Mouse (Mus musculus) adrenal gland, adult 8-10 months (tissue): ENCODE results near the gene Birc5. TPM values are rescaled to one million over a fixed set of nuclear protein-coding genes. Genes with fewer than 3 reads are reported as not detected.

Experiments
- DNase-seq: peaks from one replicate; pipeline ENCODE4 v3.0.0; 2022
- total RNA-seq, 4 experiments: library from RNA; stranded (reverse); gene quantifications; 2 replicates each; pipeline ENCODE4 v1.2.4; 2022

Gene Birc5
- total RNA-seq, 4 experiments from 2014 or later = 1.2 to 2.5 (median 1.7) TPM

- no peak for DNase-seq
Measured at GRCm38 (mm10) chr11:117888168-117888852, 39.3 kb downstream of the Birc5 start.

- DNase-seq = no peak
Measured at GRCm38 (mm10) chr11:117888853-117889822, 40.1 kb downstream of the Birc5 start.

- no peak for DNase-seq
Measured at GRCm38 (mm10) chr11:117889887-117890340, 40.9 kb downstream of the Birc5 start.

GRCm38 (mm10) chr11:117890519-117891282 lies 41.6 kb downstream of the Birc5 start:
- DNase-seq = no peak

- no peak for DNase-seq
Measured at GRCm38 (mm10) chr11:117891581-117892175, 42.6 kb downstream of the Birc5 start.

GRCm38 (mm10) chr11:117892199-117892598 lies 43.1 kb downstream of the Birc5 start:
- no peak for DNase-seq

- no peak for DNase-seq
Measured at GRCm38 (mm10) chr11:117894676-117895075, 45.6 kb downstream of the Birc5 start.

- no peak for DNase-seq
Measured at GRCm38 (mm10) chr11:117896533-117896932, 47.5 kb downstream of the Birc5 start.

- no peak for DNase-seq
Measured at GRCm38 (mm10) chr11:117902282-117902681, 53.2 kb downstream of the Birc5 start.

GRCm38 (mm10) chr11:117904442-117904841 lies 55.4 kb downstream of the Birc5 start:
- DNase-seq = no peak

Other genes with a start within 250 kb of the Birc5 start
- gene Tnrc6c, start 195.0 kb upstream of the Birc5 start, total RNA-seq = 10 to 100 TPM; 22.3 to 41.0 (median 31.9) TPM
- gene Tmc8, start 67.2 kb upstream of the Birc5 start, total RNA-seq = 1 to 10 TPM; 1.5 to 3.3 (median 3.0) TPM
- 10 to 100 TPM; 28.2 to 50.0 (median 40.7) TPM for gene Tmc6, start 67.1 kb upstream of the Birc5 start, total RNA-seq
- gene 6030468B19Rik, start 51.6 kb upstream of the Birc5 start, total RNA-seq = not detected
- 1 to 10 TPM in 2 of 4 experiments, under 1 TPM in 2; 0.59 to 3.4 (median 1.3) TPM for gene Gm20708, start 39.6 kb upstream of the Birc5 start, total RNA-seq
- 100 to 1,000 TPM in 2 of 4 experiments, 10 to 100 TPM in 2; 86.0 to 110 (median 103) TPM for gene Syngr2, start 39.6 kb upstream of the Birc5 start, total RNA-seq
- 10 to 100 TPM in 2 of 4 experiments, 1 to 10 TPM in 2; 5.1 to 17.0 (median 10.2) TPM for gene Afmid, start 23.3 kb upstream of the Birc5 start, total RNA-seq
- gene Tk1, start 23.2 kb upstream of the Birc5 start, total RNA-seq = 1 to 10 TPM; 2.4 to 5.0 (median 4.3) TPM
- not detected for gene Tmem235, start 11.5 kb downstream of the Birc5 start, total RNA-seq
- 10 to 100 TPM; 16.4 to 16.7 (median 16.5) TPM for gene Tha1, start 24.2 kb downstream of the Birc5 start, total RNA-seq
- gene Socs3, start 120.8 kb downstream of the Birc5 start, total RNA-seq = 10 to 100 TPM in 1 of 4 experiments, 1 to 10 TPM in 3; 4.4 to 14.6 (median 5.4) TPM
- 10 to 100 TPM; 52.7 to 76.9 (median 68.2) TPM for gene Pgs1, start 137.0 kb downstream of the Birc5 start, total RNA-seq